Mouse (Mus musculus): ENCODE data around the gene Stra8. TPM values are rescaled to one million over a fixed set of nuclear protein-coding genes. Genes with fewer than 3 reads are reported as not detected.
A peak's percentile ranks its signal among the peaks of the same experiment; 100 is the strongest.

The Stra8 gene
- polyA plus RNA-seq, 1 experiment: 0.40 TPM

- Histone ChIP-seq H3K4me3 (ENCODE audit: control insufficient read depth, insufficient read depth, low read length) (no peak overlapping the region), H3K4me1 (replicated peaks; ENCODE audit: control insufficient read depth, insufficient read depth, low read length) (peaks cover 38% of the 10 kb centered on the region), H3K27ac (ENCODE audit: control insufficient read depth, insufficient read depth, low read length) (peak overlapping the region; percentile 85), H3K36me3 (ENCODE audit: control insufficient read depth, insufficient read depth, low read length) (no peaks in the 10 kb centered on the region), H3K27me3 (ENCODE audit: control insufficient read depth, insufficient read depth, low read length) (no peaks in the 10 kb centered on the region)
- WGBS: 60% methylated on average over 12 of the region's 12 CpGs
- TF ChIP-seq POLR2A (IDR thresholded peaks at IDR 0.05; ENCODE audit: control insufficient read depth, extremely low read depth, insufficient read depth, low read length, poor library complexity) (no peak), CTCF (IDR thresholded peaks at IDR 0.05; ENCODE audit: borderline replicate concordance, control insufficient read depth, extremely low read depth, insufficient read depth, low read length, poor library complexity) (no peak)
- DNase-seq: peak; percentile 34
These were observed 43.8 kb upstream of the Stra8 start for GRCm38 (mm10) chr6:34875966-34876834.

GRCm38 (mm10) chr6:34876835-34877156 lies 43.2 kb upstream of the Stra8 start:
- DNase-seq: no peak

GRCm38 (mm10) chr6:34877509-34878321 lies 42.2 kb upstream of the Stra8 start, which contains the start of gene Cyren:
Gene Cyren, minus strand, starts transcription at chr6:34878060.
- H3K27ac ChIP-seq (ENCODE audit: control insufficient read depth, insufficient read depth, low read length): peak within 1 kb of the TSS; percentile 83
- H3K4me1 ChIP-seq (replicated peaks; ENCODE audit: control insufficient read depth, insufficient read depth, low read length): peaks cover 38% of the 10 kb centered on the region
- no peaks in the 10 kb centered on the region for H3K27me3 ChIP-seq (ENCODE audit: control insufficient read depth, insufficient read depth, low read length)
- peak; percentile 94 for DNase-seq
- peak within 1 kb of the TSS; percentile 96 for H3K4me3 ChIP-seq (ENCODE audit: control insufficient read depth, insufficient read depth, low read length)
- under 1% methylated on average over 56 of the region's 56 CpGs for WGBS
- TF ChIP-seq POLR2A (IDR thresholded peaks at IDR 0.05; ENCODE audit: control insufficient read depth, extremely low read depth, insufficient read depth, low read length, poor library complexity) (peak; percentile 71), CTCF (IDR thresholded peaks at IDR 0.05; ENCODE audit: borderline replicate concordance, control insufficient read depth, extremely low read depth, insufficient read depth, low read length, poor library complexity) (peak; percentile 86)
- H3K36me3 ChIP-seq (ENCODE audit: control insufficient read depth, insufficient read depth, low read length): no peaks in the 10 kb centered on the region

More at GRCm38 (mm10) chr6:34876835-34877156, 43.2 kb upstream of the Stra8 start:
- Histone ChIP-seq H3K27ac (ENCODE audit: control insufficient read depth, insufficient read depth, low read length) (no peak overlapping the region), H3K27me3 (ENCODE audit: control insufficient read depth, insufficient read depth, low read length) (no peaks in the 10 kb centered on the region), H3K4me1 (replicated peaks; ENCODE audit: control insufficient read depth, insufficient read depth, low read length) (peaks cover 38% of the 10 kb centered on the region), H3K4me3 (ENCODE audit: control insufficient read depth, insufficient read depth, low read length) (no peak overlapping the region), H3K36me3 (ENCODE audit: control insufficient read depth, insufficient read depth, low read length) (no peaks in the 10 kb centered on the region)
- 50% methylated on average over 2 of the region's 2 CpGs for WGBS
- TF ChIP-seq POLR2A (IDR thresholded peaks at IDR 0.05; ENCODE audit: control insufficient read depth, extremely low read depth, insufficient read depth, low read length, poor library complexity) (no peak), CTCF (IDR thresholded peaks at IDR 0.05; ENCODE audit: borderline replicate concordance, control insufficient read depth, extremely low read depth, insufficient read depth, low read length, poor library complexity) (no peak)

DNA sequence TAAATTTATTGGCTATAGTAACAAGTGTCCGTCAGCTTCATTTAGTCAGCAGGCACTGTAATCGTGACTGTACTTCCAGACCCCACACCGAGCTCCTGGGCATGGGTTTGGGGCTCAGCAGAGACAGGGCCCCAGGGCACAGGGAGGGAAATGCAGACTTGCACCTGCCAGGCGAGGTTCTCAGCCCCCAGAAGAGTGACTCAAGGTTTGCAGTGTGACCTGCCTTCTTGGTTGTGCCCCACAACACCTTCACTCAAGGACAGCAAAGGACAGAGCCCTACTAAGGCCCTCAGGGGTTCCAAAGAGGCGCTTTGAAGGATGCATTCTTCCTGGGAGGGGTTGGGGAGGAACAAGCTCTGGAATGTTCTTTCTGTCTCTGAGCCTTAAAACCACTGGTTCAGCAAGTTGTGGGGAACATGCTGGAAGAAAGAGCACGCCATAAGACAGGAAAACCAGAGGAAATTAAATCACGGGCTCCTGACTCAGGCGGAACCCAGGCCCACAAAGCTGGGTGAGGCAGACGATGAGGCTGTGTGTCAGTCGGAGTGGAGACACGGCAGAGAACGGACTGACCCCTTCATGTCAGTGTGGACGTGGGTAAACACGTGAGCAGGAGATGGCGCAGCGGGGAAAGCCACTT lies 40.7 kb upstream of the Stra8 start:
- TF ChIP-seq CTCF (IDR thresholded peaks at IDR 0.05; ENCODE audit: borderline replicate concordance, control insufficient read depth, extremely low read depth, insufficient read depth, low read length, poor library complexity): no peak
- TF ChIP-seq POLR2A (IDR thresholded peaks at IDR 0.05; ENCODE audit: control insufficient read depth, extremely low read depth, insufficient read depth, low read length, poor library complexity): no peak
- H3K4me3 ChIP-seq (ENCODE audit: control insufficient read depth, insufficient read depth, low read length): no peak overlapping the region
- peaks cover 36% of the 10 kb centered on the region for H3K4me1 ChIP-seq (replicated peaks; ENCODE audit: control insufficient read depth, insufficient read depth, low read length)
- 95% methylated on average over 16 of the region's 16 CpGs for WGBS
- no peaks in the 10 kb centered on the region; the same call in 1 of the 2 replicates for H3K36me3 ChIP-seq (ENCODE audit: control insufficient read depth, insufficient read depth, low read length)
- no peak overlapping the region for H3K27ac ChIP-seq (ENCODE audit: control insufficient read depth, insufficient read depth, low read length)
- H3K27me3 ChIP-seq (ENCODE audit: control insufficient read depth, insufficient read depth, low read length): no peaks in the 10 kb centered on the region
- no peak for DNase-seq

DNA sequence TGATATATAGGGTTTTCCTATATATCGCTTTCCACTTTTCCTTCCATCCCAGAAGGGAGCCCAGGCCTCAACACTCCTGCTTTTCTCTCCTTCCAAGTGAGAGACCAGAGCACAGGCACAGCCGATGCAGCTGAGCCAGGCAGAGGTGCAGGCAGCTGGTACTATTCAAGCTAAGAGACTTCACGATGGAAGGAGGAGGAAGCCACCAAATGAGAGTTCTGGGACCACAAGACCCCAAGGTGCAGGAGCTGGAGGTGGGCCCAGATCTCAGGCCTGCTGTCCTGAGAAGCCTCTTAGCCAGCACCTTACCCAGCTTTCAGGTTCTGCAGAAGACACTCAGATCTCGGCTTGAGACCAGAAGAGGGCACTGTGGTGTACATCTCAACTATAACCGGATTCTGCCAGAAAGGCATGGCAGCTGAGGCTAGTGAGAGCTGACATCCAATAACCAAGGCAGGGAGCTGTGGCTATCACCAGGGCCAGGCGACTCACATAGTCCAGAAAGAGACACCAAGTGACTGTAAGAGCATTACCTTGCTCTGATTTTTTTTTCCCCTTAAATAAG lies 40.0 kb upstream of the Stra8 start:
- no peak overlapping the region for H3K4me3 ChIP-seq (ENCODE audit: control insufficient read depth, insufficient read depth, low read length)
- H3K27ac ChIP-seq (ENCODE audit: control insufficient read depth, insufficient read depth, low read length): no peak overlapping the region
- no peaks in the 10 kb centered on the region for H3K27me3 ChIP-seq (ENCODE audit: control insufficient read depth, insufficient read depth, low read length)
- no peak for TF ChIP-seq CTCF (IDR thresholded peaks at IDR 0.05; ENCODE audit: borderline replicate concordance, control insufficient read depth, extremely low read depth, insufficient read depth, low read length, poor library complexity)
- no peak for TF ChIP-seq POLR2A (IDR thresholded peaks at IDR 0.05; ENCODE audit: control insufficient read depth, extremely low read depth, insufficient read depth, low read length, poor library complexity)
- peaks cover 28% of the 10 kb centered on the region for H3K4me1 ChIP-seq (replicated peaks; ENCODE audit: control insufficient read depth, insufficient read depth, low read length)
- 58% methylated on average over 6 of the region's 6 CpGs for WGBS
- DNase-seq: peak; percentile 66
- H3K36me3 ChIP-seq (ENCODE audit: control insufficient read depth, insufficient read depth, low read length): no peaks in the 10 kb centered on the region; the same call in 1 of the 2 replicates

DNA sequence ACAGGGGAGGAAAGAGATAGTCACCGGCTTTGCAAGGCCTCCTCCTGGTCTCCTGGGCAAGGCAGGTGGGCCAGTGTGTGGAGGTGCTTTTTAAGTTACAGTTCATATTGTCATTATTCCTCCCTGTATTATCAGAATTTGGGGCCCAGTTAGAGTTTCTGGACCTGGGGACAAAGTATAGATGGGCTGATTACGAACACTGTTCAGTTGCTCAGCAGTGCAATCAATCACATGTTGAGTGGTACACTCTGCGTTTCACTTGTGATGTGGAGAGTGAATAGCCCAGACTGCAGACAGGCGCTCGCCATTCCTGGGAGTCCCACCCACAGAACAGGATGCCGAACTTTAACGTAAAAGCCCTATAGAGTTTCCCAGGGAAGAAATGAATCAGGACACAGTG lies 35.2 kb upstream of the Stra8 start:
- H3K27me3 ChIP-seq (ENCODE audit: control insufficient read depth, insufficient read depth, low read length): no peaks in the 10 kb centered on the region
- no peak for TF ChIP-seq POLR2A (IDR thresholded peaks at IDR 0.05; ENCODE audit: control insufficient read depth, extremely low read depth, insufficient read depth, low read length, poor library complexity)
- no peak for TF ChIP-seq CTCF (IDR thresholded peaks at IDR 0.05; ENCODE audit: borderline replicate concordance, control insufficient read depth, extremely low read depth, insufficient read depth, low read length, poor library complexity)
- no peak overlapping the region for H3K27ac ChIP-seq (ENCODE audit: control insufficient read depth, insufficient read depth, low read length)
- DNase-seq: no peak
- H3K4me1 ChIP-seq (replicated peaks; ENCODE audit: control insufficient read depth, insufficient read depth, low read length): 0 out of 2 replicates have a peak, but pooled peaks cover 2% of the 10 kb centered on the region
- no peak overlapping the region for H3K4me3 ChIP-seq (ENCODE audit: control insufficient read depth, insufficient read depth, low read length)
- WGBS: 95% methylated on average over 7 of the region's 7 CpGs
- peaks cover 15% of the 10 kb centered on the region for H3K36me3 ChIP-seq (ENCODE audit: control insufficient read depth, insufficient read depth, low read length)

Measured in thymus, adult 2 months (tissue).